Mouse (Mus musculus) E14TG2a.4 (cell line): Measurements from ENCODE around the gene Fjx1.

ENCODE experiments used
- H3K27me3 ChIP-seq: 2 replicates; pipeline ENCODE4 v1.6.1; 2014; ENCODE audit warnings: low read length, control low read depth; ENCODE audit not compliant: insufficient read depth
- H3K36me3 ChIP-seq: 2 replicates; pipeline ENCODE4 v1.6.1; 2014; ENCODE audit warnings: low read length, control low read depth; ENCODE audit not compliant: insufficient read depth
- H3K4me1 ChIP-seq: replicated peaks from 2 replicates; pipeline ENCODE4 v1.6.1; 2014; ENCODE audit warnings: low read depth, low read length, control low read depth
- H3K4me3 ChIP-seq: replicated peaks from 2 replicates; pipeline ENCODE4 v1.5.1; 2014; ENCODE audit warnings: mild to moderate bottlenecking, low read length
- H3K9me3 ChIP-seq: 2 replicates; pipeline ENCODE4 v1.6.1; 2014; ENCODE audit warnings: low read length, control low read depth
- CTCF ChIP-seq: conservative IDR thresholded peaks from 2 replicates; pipeline ENCODE4 v1.5.1; 2014; ENCODE audit warnings: low read length
- NANOG ChIP-seq: IDR thresholded peaks from 2 replicates; pipeline ENCODE4 v1.6.1; 2014; ENCODE audit warnings: borderline replicate concordance, low read length, mixed read lengths
- POU5F1 ChIP-seq: IDR thresholded peaks from 2 replicates; pipeline ENCODE4 v1.6.1; 2014; ENCODE audit warnings: low read length, borderline replicate concordance

Fjx1 gene

GRCm38 (mm10) chr2:102451671-102452549 is at the start of gene Fjx1:
Fjx1 (minus strand) TSS chr2:102452499.
- TF ChIP-seq POU5F1: no peak
- TF ChIP-seq CTCF: no peak
- no peak for TF ChIP-seq NANOG
- Histone ChIP-seq H3K4me3 (peak within 1 kb of the TSS; percentile 89), H3K9me3 (no peaks in the 10 kb centered on the region), H3K27me3 (peaks cover 52% of the 10 kb centered on the region), H3K36me3 (no peaks in the 10 kb centered on the region), H3K4me1 (peaks cover 25% of the 10 kb centered on the region)

- H3K36me3 ChIP-seq: no peaks in the 10 kb centered on the region
- TF ChIP-seq NANOG (no peak), POU5F1 (no peak), CTCF (no peak)
- H3K9me3 ChIP-seq: 0 out of 2 replicates have a peak, but pooled peaks cover 2% of the 10 kb centered on the region
- no peaks in the 10 kb centered on the region for H3K4me1 ChIP-seq
- no peaks in the 10 kb centered on the region for H3K27me3 ChIP-seq
- H3K4me3 ChIP-seq: no peak overlapping the region
These were observed 47.8 kb upstream of the Fjx1 start for GRCm38 (mm10) chr2:102500001-102500689.

DNA sequence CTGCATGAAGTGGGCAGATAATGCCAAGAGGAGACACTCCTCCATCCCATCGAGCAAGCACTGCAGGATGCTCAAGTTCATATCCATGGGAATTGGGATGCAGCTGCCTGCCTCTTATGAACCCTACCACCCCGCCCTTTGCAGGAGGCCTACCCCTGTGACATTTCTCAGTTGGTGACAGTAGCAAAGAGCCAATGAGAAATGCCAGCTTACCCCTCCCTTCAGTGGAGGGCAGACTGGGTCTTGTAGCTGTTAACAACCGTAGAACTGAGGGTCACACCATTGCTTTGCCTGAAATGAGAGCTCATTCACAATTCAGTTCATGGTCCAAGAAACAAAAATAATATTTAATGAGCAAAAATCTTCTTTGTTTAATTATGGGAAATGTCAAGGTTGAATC is 28.4 kb upstream of the Fjx1 start:
- TF ChIP-seq NANOG (no peak), CTCF (no peak), POU5F1 (no peak)
- no peaks in the 10 kb centered on the region; the same call in 1 of the 2 replicates for H3K27me3 ChIP-seq
- H3K9me3 ChIP-seq: peaks cover 8% of the 10 kb centered on the region
- H3K4me1 ChIP-seq: no peaks in the 10 kb centered on the region
- no peaks in the 10 kb centered on the region for H3K36me3 ChIP-seq
- H3K4me3 ChIP-seq: no peak overlapping the region

DNA sequence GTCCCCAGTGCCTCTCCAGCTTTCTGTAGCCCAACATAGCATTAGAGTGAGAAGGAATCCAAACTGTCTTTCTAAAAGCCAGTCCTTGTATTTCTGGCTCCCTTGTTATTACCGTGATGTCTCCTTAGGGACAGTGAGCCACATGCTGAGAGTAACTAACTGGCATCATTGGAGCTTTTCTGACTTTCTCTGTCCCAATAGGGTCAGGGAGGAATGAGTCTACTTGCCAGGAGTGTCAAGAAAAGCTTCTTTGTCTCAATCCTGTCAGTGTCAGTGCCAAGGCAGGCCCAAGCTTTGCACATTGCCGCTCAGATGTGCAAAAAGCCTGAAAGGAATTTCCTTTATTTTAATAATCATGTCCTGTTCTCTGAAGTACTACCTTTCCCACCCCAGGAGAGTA is 23.8 kb upstream of the Fjx1 start:
- H3K36me3 ChIP-seq: no peaks in the 10 kb centered on the region
- no peaks in the 10 kb centered on the region; the same call in 1 of the 2 replicates for H3K27me3 ChIP-seq
- H3K4me3 ChIP-seq: no peak overlapping the region
- H3K9me3 ChIP-seq: no peaks in the 10 kb centered on the region
- H3K4me1 ChIP-seq: no peaks in the 10 kb centered on the region
- TF ChIP-seq CTCF (no peak), POU5F1 (no peak), NANOG (no peak)

DNA sequence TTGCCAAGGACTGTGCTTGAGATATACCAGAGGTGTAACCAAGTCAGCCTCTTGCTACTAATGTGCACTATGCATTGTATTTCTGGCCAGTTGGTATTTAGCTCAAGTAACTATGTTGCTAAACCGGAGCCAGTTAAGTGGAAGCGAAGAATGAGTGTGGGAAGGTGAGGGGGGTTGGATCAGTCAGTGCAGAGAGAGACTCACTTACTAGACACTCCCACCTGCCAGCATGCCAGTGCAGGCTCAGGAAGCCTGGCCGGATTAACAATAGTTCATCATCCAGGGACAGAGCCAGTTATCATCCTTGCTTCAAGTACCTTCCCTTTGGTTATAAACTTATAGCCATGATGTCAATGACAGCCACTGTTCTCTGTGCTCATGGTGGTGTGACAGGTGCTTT is 16.3 kb upstream of the Fjx1 start:
- H3K9me3 ChIP-seq: no peaks in the 10 kb centered on the region
- H3K36me3 ChIP-seq: no peaks in the 10 kb centered on the region
- TF ChIP-seq POU5F1 (no peak), CTCF (no peak), NANOG (no peak)
- no peaks in the 10 kb centered on the region for H3K27me3 ChIP-seq
- H3K4me3 ChIP-seq: no peak overlapping the region
- 0 out of 2 replicates have a peak, but pooled peaks cover 4% of the 10 kb centered on the region for H3K4me1 ChIP-seq

- TF ChIP-seq NANOG: no peak
- no peak for TF ChIP-seq CTCF
- no peak for TF ChIP-seq POU5F1
- Histone ChIP-seq H3K9me3 (peaks cover 5% of the 10 kb centered on the region; the same call in 1 of the 2 replicates), H3K27me3 (0 out of 2 replicates have a peak, but pooled peaks cover 3% of the 10 kb centered on the region), H3K36me3 (no peaks in the 10 kb centered on the region), H3K4me1 (0 out of 2 replicates have a peak, but pooled peaks cover 4% of the 10 kb centered on the region), H3K4me3 (no peak overlapping the region)
These were observed 12.0 kb upstream of the Fjx1 start for GRCm38 (mm10) chr2:102464342-102464732.

- Histone ChIP-seq H3K9me3 (peaks cover 5% of the 10 kb centered on the region; the same call in 1 of the 2 replicates), H3K4me1 (0 out of 2 replicates have a peak, but pooled peaks cover 4% of the 10 kb centered on the region), H3K4me3 (no peak overlapping the region), H3K27me3 (0 out of 2 replicates have a peak, but pooled peaks cover 5% of the 10 kb centered on the region), H3K36me3 (no peaks in the 10 kb centered on the region)
- TF ChIP-seq NANOG (no peak), POU5F1 (no peak), CTCF (no peak)
These were observed 11.5 kb upstream of the Fjx1 start for GRCm38 (mm10) chr2:102463587-102464341.

DNA sequence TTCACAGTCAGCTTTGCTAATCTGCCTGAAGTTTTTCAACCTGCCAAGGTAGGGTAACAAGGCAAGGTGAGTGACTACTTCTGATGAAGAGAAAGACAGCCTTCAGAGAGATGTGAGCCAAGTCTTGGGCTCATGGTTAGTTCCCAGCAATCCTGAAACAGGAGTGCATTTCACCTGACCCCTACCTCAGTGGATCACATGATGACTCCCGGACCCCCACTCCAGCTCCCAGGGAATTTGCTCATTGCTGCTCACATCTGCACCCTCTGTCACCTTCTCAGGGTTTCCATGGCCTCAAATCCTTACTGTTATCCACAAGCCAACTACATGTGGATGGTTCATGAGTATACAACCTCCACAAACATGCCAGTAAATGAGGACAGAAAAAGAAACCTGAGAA is 9.2 kb upstream of the Fjx1 start:
- Histone ChIP-seq H3K27me3 (peaks cover 18% of the 10 kb centered on the region), H3K36me3 (no peaks in the 10 kb centered on the region)
- no peak for TF ChIP-seq CTCF
- TF ChIP-seq POU5F1: no peak
- TF ChIP-seq NANOG: no peak

More for the DNA sequence above, 9.2 kb upstream of the Fjx1 start:
- no peak overlapping the region for H3K4me3 ChIP-seq
- H3K4me1 ChIP-seq: 0 out of 2 replicates have a peak, but pooled peaks cover 4% of the 10 kb centered on the region
- peaks cover 5% of the 10 kb centered on the region; the same call in 1 of the 2 replicates for H3K9me3 ChIP-seq
